Mouse (Mus musculus) yolk sac, embryonic 10.5 days (tissue): ENCODE data around the gene Psmd9.
A peak's percentile ranks its signal among the peaks of the same experiment; 100 is the strongest.

Experiments used
- DNase-seq: peaks from one replicate; pipeline ENCODE4 v3.0.0-alpha.2; 2017; ENCODE audit warnings: low spot score

Gene Psmd9

GRCm38 (mm10) chr5:123137044-123137909, 31.9 kb upstream of the Psmd9 start:
- peak; percentile 92 for DNase-seq

GRCm38 (mm10) chr5:123137910-123138229, 31.3 kb upstream of the Psmd9 start:
- DNase-seq: no peak

- peak; percentile 98 for DNase-seq
Measured at GRCm38 (mm10) chr5:123138230-123138911, 30.8 kb upstream of the Psmd9 start.

- DNase-seq: peak; percentile 79
Measured at GRCm38 (mm10) chr5:123138953-123139721, 30.1 kb upstream of the Psmd9 start.

- peak; percentile 51 for DNase-seq
Measured at GRCm38 (mm10) chr5:123139722-123140627, 29.2 kb upstream of the Psmd9 start.

GRCm38 (mm10) chr5:123140694-123141554, 28.3 kb upstream of the Psmd9 start:
- DNase-seq: peak; percentile 94

- no peak for DNase-seq
Measured at GRCm38 (mm10) chr5:123141555-123142160, 27.6 kb upstream of the Psmd9 start.

- peak; percentile 75 for DNase-seq
Measured at GRCm38 (mm10) chr5:123142161-123143157, 26.8 kb upstream of the Psmd9 start, which contains the start of gene Setd1b. Gene Setd1b (plus strand): TSS chr5:123142193.

GRCm38 (mm10) chr5:123143251-123143970, 25.8 kb upstream of the Psmd9 start:
- peak; percentile 55 for DNase-seq

GRCm38 (mm10) chr5:123143971-123144745, 25.1 kb upstream of the Psmd9 start:
- no peak for DNase-seq

- peak; percentile 55 for DNase-seq
Measured at GRCm38 (mm10) chr5:123144746-123145590, 24.2 kb upstream of the Psmd9 start.

- DNase-seq: no peak
Measured at GRCm38 (mm10) chr5:123146357-123146756, 22.9 kb upstream of the Psmd9 start.

- no peak for DNase-seq
Measured at GRCm38 (mm10) chr5:123147569-123147968, 21.6 kb upstream of the Psmd9 start.

- DNase-seq: no peak
Measured at GRCm38 (mm10) chr5:123148073-123148722, 21.0 kb upstream of the Psmd9 start.

GRCm38 (mm10) chr5:123149451-123150400, 19.5 kb upstream of the Psmd9 start:
- peak; percentile 85 for DNase-seq
